Mouse (Mus musculus): ENCODE results near the gene Gm10024.
"Not testable (repeated sequence)": the region's sequence is repeated elsewhere in the genome, so short reads cannot be mapped to it uniquely, and the experiment has no call there.

Gm10024 gene

GRCm38 (mm10) chr10:77711157-77711556 lies at the start of gene Gm10024:
TSS of gene Gm10024 (plus strand) at chr10:77711457.
- DNase-seq (ENCODE audit: low spot score in 2 of 2): not testable (repeated sequence)

GRCm38 (mm10) chr10:77663949-77664665 lies 47.1 kb upstream of the Gm10024 start:
- DNase-seq (ENCODE audit: low spot score in 2 of 2): no peak

GRCm38 (mm10) chr10:77666342-77666741 lies 44.9 kb upstream of the Gm10024 start:
- no peak for DNase-seq (ENCODE audit: low spot score in 2 of 2)

GRCm38 (mm10) chr10:77667402-77667801 lies 43.9 kb upstream of the Gm10024 start:
- no peak for DNase-seq (ENCODE audit: low spot score in 2 of 2)

GRCm38 (mm10) chr10:77670710-77671109 lies 40.5 kb upstream of the Gm10024 start:
- DNase-seq (ENCODE audit: low spot score in 2 of 2): no peak

GRCm38 (mm10) chr10:77671519-77671918 lies 39.7 kb upstream of the Gm10024 start:
- no peak for DNase-seq (ENCODE audit: low spot score in 2 of 2)

- DNase-seq (ENCODE audit: low spot score in 2 of 2): no peak
These were observed 37.5 kb upstream of the Gm10024 start for GRCm38 (mm10) chr10:77673765-77674164.

- no peak for DNase-seq (ENCODE audit: low spot score in 2 of 2)
These were observed 33.7 kb upstream of the Gm10024 start for GRCm38 (mm10) chr10:77677562-77677961.

- no peak for DNase-seq (ENCODE audit: low spot score in 2 of 2)
These were observed 28.3 kb upstream of the Gm10024 start for GRCm38 (mm10) chr10:77682994-77683393.

- DNase-seq (ENCODE audit: low spot score in 2 of 2): no peak
These were observed 27.1 kb upstream of the Gm10024 start for GRCm38 (mm10) chr10:77684181-77684580.

- DNase-seq (ENCODE audit: low spot score in 2 of 2): peak; percentile 55 to 74
These were observed 25.2 kb upstream of the Gm10024 start, which contains the start of gene Tspear for GRCm38 (mm10) chr10:77685895-77686664. TSS of gene Tspear (plus strand) at chr10:77686569.

- no peak for DNase-seq (ENCODE audit: low spot score in 2 of 2)
These were observed 24.2 kb upstream of the Gm10024 start for GRCm38 (mm10) chr10:77687021-77687420.

GRCm38 (mm10) chr10:77690356-77690807 lies 20.9 kb upstream of the Gm10024 start, which contains the start of gene Gm19402:
TSS of gene Gm19402 (minus strand) at chr10:77690757.
- DNase-seq (ENCODE audit: low spot score in 2 of 2): not testable (repeated sequence)

- DNase-seq (ENCODE audit: low spot score in 2 of 2): no peak
These were observed 14.1 kb upstream of the Gm10024 start, which contains the start of gene Gm9508 for GRCm38 (mm10) chr10:77697133-77697532. TSS of gene Gm9508 (minus strand) at chr10:77697233.

- DNase-seq (ENCODE audit: low spot score in 2 of 2): no peak
These were observed 4.9 kb upstream of the Gm10024 start, which contains the start of gene Gm10272 for GRCm38 (mm10) chr10:77706326-77706725. TSS of gene Gm10272 (plus strand) at chr10:77706626.

GRCm38 (mm10) chr10:77709831-77710230 lies 1.4 kb upstream of the Gm10024 start:
- DNase-seq (ENCODE audit: low spot score in 2 of 2): no peak

- no peak for DNase-seq (ENCODE audit: low spot score in 2 of 2)
These were observed 2.5 kb downstream of the Gm10024 start for GRCm38 (mm10) chr10:77713734-77714133.

- DNase-seq (ENCODE audit: low spot score in 2 of 2): no peak
These were observed 4.2 kb downstream of the Gm10024 start, which contains the start of gene Gm10142 for GRCm38 (mm10) chr10:77715507-77715906. TSS of gene Gm10142 (plus strand) at chr10:77715807.

- DNase-seq (ENCODE audit: low spot score in 2 of 2): not testable (repeated sequence)
These were observed 9.0 kb downstream of the Gm10024 start, which contains the start of gene Krtap12-1 for GRCm38 (mm10) chr10:77720299-77720698. TSS of gene Krtap12-1 (plus strand) at chr10:77720599.

- DNase-seq (ENCODE audit: low spot score in 2 of 2): no peak
These were observed 13.6 kb downstream of the Gm10024 start for GRCm38 (mm10) chr10:77724855-77725254.

GRCm38 (mm10) chr10:77726186-77726585 lies 14.9 kb downstream of the Gm10024 start, which contains the start of gene Gm10100:
TSS of gene Gm10100 (plus strand) at chr10:77726486.
- no peak for DNase-seq (ENCODE audit: low spot score in 2 of 2)

GRCm38 (mm10) chr10:77728280-77728679 lies 17.0 kb downstream of the Gm10024 start:
- DNase-seq (ENCODE audit: low spot score in 2 of 2): no peak

All from urinary bladder, adult 18-20 months (tissue).